Mouse (Mus musculus): Measurements from ENCODE around the gene Zfp644.

DNA sequence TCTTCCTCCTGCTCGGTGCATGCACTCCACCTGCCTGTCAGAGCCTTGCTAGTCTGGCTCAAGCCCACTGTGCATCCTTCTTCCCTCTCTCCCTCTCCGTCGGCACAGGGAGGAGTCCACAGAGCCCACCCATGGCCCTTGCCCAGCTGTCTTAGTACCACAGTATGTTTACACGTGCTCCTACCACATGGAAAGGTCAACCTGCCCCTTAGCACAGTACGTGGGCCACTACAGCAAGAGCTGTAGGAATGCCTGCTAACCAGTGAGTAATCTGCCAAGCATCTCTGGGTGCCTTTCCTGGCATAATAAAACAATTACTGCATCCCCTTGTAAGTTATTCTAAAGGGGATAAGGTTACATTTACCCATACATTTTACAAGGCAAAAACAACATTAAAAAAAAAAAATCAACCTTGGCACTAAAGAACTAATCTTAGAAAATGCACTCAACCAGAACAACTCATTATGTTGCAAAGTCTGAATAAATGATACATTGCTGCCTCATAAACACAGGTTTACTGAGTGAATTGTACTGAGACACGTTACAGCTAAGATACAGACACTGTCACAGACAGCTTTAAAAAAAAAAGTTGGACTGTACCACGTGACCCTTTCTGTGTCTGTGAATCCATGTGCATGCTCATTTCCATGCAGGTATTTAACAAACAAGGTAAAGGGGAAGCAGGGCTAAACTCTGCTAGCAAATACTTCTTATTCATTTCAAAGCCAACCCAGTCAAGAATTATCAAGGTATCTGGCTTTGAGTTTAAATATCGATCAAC lies 68.5 kb downstream of the Zfp644 start:
- no peak for TF ChIP-seq POLR2A (IDR thresholded peaks at IDR 0.05; ENCODE audit: control insufficient read depth, extremely low read depth, insufficient read depth, low read length, poor library complexity)
- TF ChIP-seq CTCF (IDR thresholded peaks at IDR 0.05; ENCODE audit: borderline replicate concordance, control insufficient read depth, extremely low read depth, insufficient read depth, low read length, poor library complexity) = no peak
